In genomic region chr13:58593129-58593528, GRCm38 (mm10) we compare ENCODE assay signal across 10 mouse cellular contexts. TPM values are rescaled to one million over a fixed set of nuclear protein-coding genes. Genes with fewer than 3 reads are reported as not detected.
DNase-seq lines count a peak whose midpoint lies in the region; ATAC-seq and TF ChIP-seq lines count a peak whose summit lies in the region.
"Had no signal": no experiment of that assay in that cellular context is flagged by ENCODE, and none has a peak within 500 bp of the region (broad histone marks: within the 10 kb centered on the region; RNA-seq: fewer than 3 reads in every experiment).

No protein-coding gene starts in this region.

- no peaks in the 10 kb centered on the region for H3K9me3 ChIP-seq in neural tube, embryonic 11.5 days (ENCODE audit: control insufficient read depth, low read length)
- H3K9me3 ChIP-seq in embryonic facial prominence, embryonic 12.5 days = no peaks in the 10 kb centered on the region; the same call in 1 of the 2 replicates
- H3K9me3 ChIP-seq: heart, embryonic 13.5 days had no signal

- peak; percentile 48 for DNase-seq in neural tube, embryonic 11.5 days (ENCODE audit: low spot score)
- no peak for DNase-seq in neural tube, embryonic 10.5 days (ENCODE audit: extremely low spot score, low spot score)
- DNase-seq in adrenal gland, postnatal 10 days = peak; percentile 86
- DNase-seq in induced T-regulatory cell, adult 2 months (ENCODE audit: low read depth) = peak; percentile 2
- DNase-seq in lung, adult 2 months = peak; percentile 68
- DNase-seq in spleen, postnatal 10 days (ENCODE audit: low spot score in 2 of 2) = peak; percentile 10 to 46

- H3K27ac ChIP-seq in neural tube, embryonic 11.5 days (ENCODE audit: low read depth, low read length) = no peak overlapping the region
- H3K27ac ChIP-seq in embryonic facial prominence, embryonic 12.5 days = no peak overlapping the region
- H3K27ac ChIP-seq: heart, embryonic 13.5 days had no signal

- peak; percentile 32; the same call in 1 of the 2 replicates for TF ChIP-seq CTCF in lung, adult 2 months (IDR thresholded peaks at IDR 0.05; ENCODE audit: insufficient read depth, low read length)

- H3K36me3 ChIP-seq in neural tube, embryonic 11.5 days (ENCODE audit: control insufficient read depth, insufficient read depth, low read length) = no peaks in the 10 kb centered on the region
- no peaks in the 10 kb centered on the region for H3K36me3 ChIP-seq in embryonic facial prominence, embryonic 12.5 days
- H3K36me3 ChIP-seq: heart, embryonic 13.5 days had no signal

- H3K4me3 ChIP-seq in neural tube, embryonic 11.5 days (ENCODE audit: low read depth, low read length) = no peak overlapping the region
- H3K4me3 ChIP-seq in embryonic facial prominence, embryonic 12.5 days = no peak overlapping the region
- no peak overlapping the region for H3K4me3 ChIP-seq in lung, adult 2 months (replicated peaks; ENCODE audit: extremely low read depth, low read depth, low read length)
- H3K4me3 ChIP-seq: heart, embryonic 13.5 days; myocyte had no signal

- H3K9ac ChIP-seq in neural tube, embryonic 11.5 days (ENCODE audit: low read length) = no peak overlapping the region
- H3K9ac ChIP-seq in embryonic facial prominence, embryonic 12.5 days = no peak overlapping the region
- H3K9ac ChIP-seq: heart, embryonic 13.5 days had no signal

- H3K4me2 ChIP-seq in neural tube, embryonic 11.5 days (ENCODE audit: low read depth) = no peak overlapping the region
- no peak overlapping the region for H3K4me2 ChIP-seq in embryonic facial prominence, embryonic 12.5 days (replicated peaks)
- H3K4me2 ChIP-seq: heart, embryonic 13.5 days had no signal

- no peak for TF ChIP-seq POLR2A in lung, adult 2 months (IDR thresholded peaks at IDR 0.05; ENCODE audit: borderline replicate concordance, extremely low read depth, low read depth, low read length)

- 31% methylated on average over 7 of the region's 7 CpGs for WGBS in neural tube, embryonic 11.5 days
- 27% methylated on average over 7 of the region's 7 CpGs for WGBS in embryonic facial prominence, embryonic 12.5 days
- 24% methylated on average over 7 of the region's 7 CpGs for WGBS in lung, adult 2 months

- no peaks in the 10 kb centered on the region for H3K27me3 ChIP-seq in neural tube, embryonic 11.5 days (ENCODE audit: control insufficient read depth, insufficient read depth, low read length)
- no peaks in the 10 kb centered on the region for H3K27me3 ChIP-seq in embryonic facial prominence, embryonic 12.5 days

- no peaks in the 10 kb centered on the region for H3K4me1 ChIP-seq in neural tube, embryonic 11.5 days (ENCODE audit: control insufficient read depth, insufficient read depth, low read length)
- H3K4me1 ChIP-seq in embryonic facial prominence, embryonic 12.5 days = no peaks in the 10 kb centered on the region
- H3K4me1 ChIP-seq in lung, adult 2 months (ENCODE audit: control insufficient read depth, insufficient read depth, low read length) = 0 out of 2 replicates have a peak, but pooled peaks cover 3% of the 10 kb centered on the region

- no peak for ATAC-seq in neural tube, embryonic 11.5 days (ENCODE audit: insufficient read depth, low FRiP score, low TSS enrichment)
- ATAC-seq in embryonic facial prominence, embryonic 12.5 days (ENCODE audit: insufficient number of reproducible peaks, insufficient read depth, low FRiP score, low TSS enrichment) = 0 out of 2 replicates have a peak, but pooled peaks have one; percentile 15
- no peak for ATAC-seq in erythroid progenitor cell, adult 5-6 weeks (replicated peaks; ENCODE audit: low FRiP score, poor library complexity, severe bottlenecking)

RNA-seq across cellular contexts. Expression of gene Slc28a3, which starts 17.5 kb away (rescaled TPM):
- polyA plus RNA-seq in neural tube, embryonic 11.5 days (2014; fragmentation: Nextera tagmentation; extraction: Ambion mirVana) = not detected in 2 replicates
- not detected for total RNA-seq in adrenal gland, postnatal 10 days (2021)
- 0.05 and 0.11 TPM in 2 replicates for polyA plus RNA-seq in embryonic facial prominence, embryonic 12.5 days (2016; fragmentation: Nextera tagmentation; extraction: Ambion mirVana)
- polyA plus RNA-seq in lung, adult 2 months (2012; rRNA removed) = 0.26 and 2.0 TPM in 2 replicates
- not detected in 2 replicates for total RNA-seq in erythroid progenitor cell, adult 5-6 weeks (2015; ENCODE audit: low replicate concordance)
- not detected in 2 replicates for total RNA-seq in erythroid progenitor cell, adult 5-6 weeks (2017; ENCODE audit: low replicate concordance)
- polyA plus RNA-seq: heart, embryonic 13.5 days; myocyte had no signal
